Mouse (Mus musculus): ENCODE data around the gene Btbd35f22.
"Not testable (repeated sequence)": the region's sequence is repeated elsewhere in the genome, so short reads cannot be mapped to it uniquely, and the experiment has no call there.

Gene Btbd35f22

DNA sequence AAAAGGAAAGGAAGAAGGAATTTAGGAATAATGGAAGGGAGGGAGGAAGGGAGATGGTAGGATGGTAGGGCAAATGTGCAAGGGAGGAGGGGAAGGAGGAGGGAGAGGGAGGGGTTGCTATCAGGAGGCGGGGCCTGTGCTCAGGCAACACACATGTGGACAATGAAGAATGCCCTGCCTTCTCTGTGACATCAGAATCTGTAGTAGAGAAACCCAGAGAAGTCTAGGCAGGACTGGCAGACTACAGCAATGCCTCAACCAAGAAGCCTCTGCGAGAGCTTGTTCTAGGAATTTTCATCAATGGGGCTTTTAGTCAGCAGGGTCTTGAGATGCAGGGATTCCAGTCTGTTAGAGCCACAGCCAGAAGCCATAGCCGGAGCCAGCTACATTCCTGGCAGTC is at the start of gene Btbd35f22:
Gene Btbd35f22, plus strand, starts transcription at position 301 of the 400 bp plus-strand sequence.
- DNase-seq = not testable (repeated sequence)

Measured in cerebellum, postnatal 10 days (tissue).